17 mouse cellular contexts compared by ENCODE assay signal in the genomic region with DNA sequence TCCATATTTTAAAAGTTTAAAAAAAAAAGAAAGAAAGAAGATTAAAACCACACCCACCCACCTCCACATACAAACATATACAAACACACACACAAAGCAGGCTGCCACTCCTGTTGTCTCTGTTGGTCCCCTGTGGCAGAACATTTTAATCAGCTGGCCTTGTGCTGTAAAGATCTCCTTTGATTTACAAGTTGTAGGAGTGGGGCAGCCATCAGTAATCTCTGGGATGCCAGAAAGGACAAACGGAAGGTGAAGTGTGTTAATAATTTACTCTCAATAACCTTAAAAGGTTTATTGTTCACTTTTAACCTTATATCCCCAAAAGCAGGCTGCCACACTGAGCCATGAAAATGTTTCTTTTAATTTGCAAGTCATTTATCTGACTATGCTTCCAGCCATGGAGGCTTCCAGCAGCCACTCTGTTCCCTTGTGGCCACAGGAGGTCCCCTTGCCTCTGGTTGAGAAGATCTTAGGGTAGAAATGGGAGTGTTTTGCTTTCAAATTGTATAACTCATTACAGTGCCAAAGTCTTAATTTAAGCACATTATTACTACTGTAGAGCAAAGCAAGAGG.
DNase-seq lines count a peak whose midpoint lies in the region; ATAC-seq and TF ChIP-seq lines count a peak whose summit lies in the region.
"Had no signal": no experiment of that assay in that cellular context is flagged by ENCODE, and none has a peak within 500 bp of the region (broad histone marks: within the 10 kb centered on the region; RNA-seq: fewer than 3 reads in every experiment).

No protein-coding gene starts in this region.

- ATAC-seq in liver, postnatal 0 days, result no peak
- 0 out of 2 replicates have a peak, but pooled peaks have one; percentile 15 for ATAC-seq in intestine, postnatal 0 days
- ATAC-seq in kidney, embryonic 15.5 days (replicated peaks; ENCODE audit: low FRiP score), result no peak; the same call in 1 of the 2 replicates

- H3K27ac ChIP-seq in liver, postnatal 0 days (ENCODE audit: low read depth), result no peak overlapping the region
- no peak overlapping the region for H3K27ac ChIP-seq in intestine, postnatal 0 days (ENCODE audit: low read depth, low read length)
- H3K27ac ChIP-seq in kidney, embryonic 15.5 days, result peak overlapping the region; percentile 48
- H3K27ac ChIP-seq in small intestine, adult 2 months (ENCODE audit: insufficient read depth, low read depth, low read length), result peak overlapping the region; percentile 64
- H3K27ac ChIP-seq: embryonic facial prominence, embryonic 12.5 days; hindbrain, embryonic 14.5 days; macrophage; midbrain, embryonic 12.5 days; stomach, embryonic 15.5 days had no signal

- H3K4me3 ChIP-seq in liver, postnatal 0 days (ENCODE audit: low read depth, low read length), result no peak overlapping the region
- no peak overlapping the region for H3K4me3 ChIP-seq in intestine, postnatal 0 days (ENCODE audit: low read depth, low read length)
- no peak overlapping the region for H3K4me3 ChIP-seq in kidney, embryonic 15.5 days (replicated peaks)
- no peak overlapping the region for H3K4me3 ChIP-seq in small intestine, adult 2 months (ENCODE audit: low read depth, low read length)
- H3K4me3 ChIP-seq: embryonic facial prominence, embryonic 12.5 days; heart, embryonic 10.5 days; midbrain, embryonic 12.5 days; stomach, embryonic 15.5 days had no signal

- 55% methylated on average over 1 of the region's 1 CpGs for WGBS in liver, postnatal 0 days (ENCODE audit: insufficient replicate concordance)
- 28% methylated on average over 1 of the region's 1 CpGs for WGBS in intestine, postnatal 0 days
- 21% methylated on average over 1 of the region's 1 CpGs for WGBS in kidney, embryonic 15.5 days
- 31% methylated on average over 1 of the region's 1 CpGs for WGBS in small intestine, adult 2 months

- no peak for TF ChIP-seq EP300 in liver, postnatal 0 days (IDR thresholded peaks at IDR 0.05; ENCODE audit: low read depth)

- peaks cover 16% of the 10 kb centered on the region for H3K4me1 ChIP-seq in liver, postnatal 0 days (ENCODE audit: insufficient read depth)
- 0 out of 2 replicates have a peak, but pooled peaks cover 8% of the 10 kb centered on the region for H3K4me1 ChIP-seq in intestine, postnatal 0 days (replicated peaks; ENCODE audit: control insufficient read depth, insufficient read depth, low read length)
- peaks cover 15% of the 10 kb centered on the region for H3K4me1 ChIP-seq in kidney, embryonic 15.5 days
- H3K4me1 ChIP-seq in small intestine, adult 2 months (ENCODE audit: control insufficient read depth, insufficient read depth, insufficient read length, low read length), result peaks cover 17% of the 10 kb centered on the region; the same call in 1 of the 2 replicates

- H3K27me3 ChIP-seq in liver, postnatal 0 days (ENCODE audit: insufficient read depth, low read length), result no peaks in the 10 kb centered on the region
- no peaks in the 10 kb centered on the region for H3K27me3 ChIP-seq in intestine, postnatal 0 days (replicated peaks; ENCODE audit: control insufficient read depth, insufficient read depth, low read length)
- H3K27me3 ChIP-seq in kidney, embryonic 15.5 days, result no peaks in the 10 kb centered on the region
- H3K27me3 ChIP-seq in small intestine, adult 2 months (ENCODE audit: control insufficient read depth, insufficient read depth, low read length), result no peaks in the 10 kb centered on the region
- H3K27me3 ChIP-seq: embryonic facial prominence, embryonic 12.5 days; midbrain, embryonic 12.5 days; stomach, embryonic 15.5 days had no signal

- H3K36me3 ChIP-seq in liver, postnatal 0 days (replicated peaks; ENCODE audit: insufficient read depth, low read length), result no peaks in the 10 kb centered on the region
- no peaks in the 10 kb centered on the region for H3K36me3 ChIP-seq in intestine, postnatal 0 days (ENCODE audit: control insufficient read depth, insufficient read depth)
- no peaks in the 10 kb centered on the region for H3K36me3 ChIP-seq in kidney, embryonic 15.5 days
- no peaks in the 10 kb centered on the region for H3K36me3 ChIP-seq in small intestine, adult 2 months (ENCODE audit: control insufficient read depth, insufficient read depth, low read length)
- H3K36me3 ChIP-seq: embryonic facial prominence, embryonic 12.5 days; heart, embryonic 10.5 days; midbrain, embryonic 12.5 days; stomach, embryonic 15.5 days had no signal

- DNase-seq in liver, postnatal 0 days, result no peak
- no peak for DNase-seq in liver
- DNase-seq in ovary, postnatal 36 days (ENCODE audit: low spot score), result no peak
- no peak for DNase-seq in cerebellum, adult 9-10 months
- DNase-seq: cerebellum, adult 18-20 months; gastrocnemius, postnatal 25 days; heart, postnatal 10 days; lung, adult 2 months had no signal

- no peak overlapping the region for H3K9ac ChIP-seq in liver, postnatal 0 days (replicated peaks)
- H3K9ac ChIP-seq in intestine, postnatal 0 days (ENCODE audit: low read depth, low read length), result no peak overlapping the region
- no peak overlapping the region for H3K9ac ChIP-seq in kidney, embryonic 15.5 days
- H3K9ac ChIP-seq: embryonic facial prominence, embryonic 12.5 days; hindbrain, embryonic 14.5 days; midbrain, embryonic 12.5 days; stomach, embryonic 15.5 days had no signal

- no peak overlapping the region for H3K4me2 ChIP-seq in liver, postnatal 0 days (ENCODE audit: low read depth, low read length)
- H3K4me2 ChIP-seq in intestine, postnatal 0 days (replicated peaks; ENCODE audit: low read depth), result no peak overlapping the region
- no peak overlapping the region for H3K4me2 ChIP-seq in kidney, embryonic 15.5 days
- H3K4me2 ChIP-seq: embryonic facial prominence, embryonic 12.5 days; hindbrain, embryonic 14.5 days; midbrain, embryonic 12.5 days; stomach, embryonic 15.5 days had no signal

- TF ChIP-seq POLR2A in small intestine, adult 2 months (IDR thresholded peaks at IDR 0.05; ENCODE audit: low read depth, low read length), result no peak

- TF ChIP-seq CTCF in liver, postnatal 0 days (IDR thresholded peaks at IDR 0.05; ENCODE audit: low read depth), result 0 out of 2 replicates have a peak, but pooled peaks have one; percentile 5
- 0 out of 2 replicates have a peak, but pooled peaks have one; percentile 8 for TF ChIP-seq CTCF in intestine, postnatal 0 days (IDR thresholded peaks at IDR 0.05; ENCODE audit: low read depth)
- no peak for TF ChIP-seq CTCF in small intestine, adult 2 months (IDR thresholded peaks at IDR 0.05; ENCODE audit: extremely low read depth, insufficient read length, insufficient replicate concordance, low read depth, low read length)

- no peaks in the 10 kb centered on the region for H3K9me3 ChIP-seq in liver, postnatal 0 days (ENCODE audit: low read length)
- no peaks in the 10 kb centered on the region for H3K9me3 ChIP-seq in intestine, postnatal 0 days (ENCODE audit: control insufficient read depth)
- no peaks in the 10 kb centered on the region for H3K9me3 ChIP-seq in kidney, embryonic 15.5 days (replicated peaks)
- H3K9me3 ChIP-seq: embryonic facial prominence, embryonic 12.5 days; heart, embryonic 10.5 days; midbrain, embryonic 12.5 days; stomach, embryonic 15.5 days had no signal

Comparison
In these comparisons a context has a peak if more than half of its experiments do, and no peak if none do; other contexts are left out.
1. H3K27ac ChIP-seq: peak in kidney, embryonic 15.5 days (single experiment) and small intestine, adult 2 months (single experiment); none in liver, postnatal 0 days (single experiment) and intestine, postnatal 0 days (single experiment).